Mouse (Mus musculus) kidney, adult 2 months (tissue): ENCODE measurements around the gene Dlec1. TPM values are rescaled to one million over a fixed set of nuclear protein-coding genes. Genes with fewer than 3 reads are reported as not detected.

ENCODE experiments used
- DNase-seq: peaks from one replicate; pipeline ENCODE4 v3.0.0; 2021
- H3K27ac ChIP-seq: fragments of 200-500 bp; 2 replicates; pipeline ENCODE4 v1.5.1; 2012; ENCODE audit warnings: low read depth, low read length, control low read depth, inconsistent platforms; ENCODE audit not compliant: insufficient read depth
- H3K27me3 ChIP-seq: fragments of 200-500 bp; replicated peaks from 2 replicates; pipeline ENCODE4 v1.6.1; 2012; ENCODE audit warnings: mild to moderate bottlenecking, moderate library complexity, low read length, inconsistent platforms; ENCODE audit not compliant: control insufficient read depth, insufficient read depth
- H3K36me3 ChIP-seq: fragments of 200-500 bp; 2 replicates; pipeline ENCODE4 v1.6.1; 2012; ENCODE audit warnings: mild to moderate bottlenecking, moderate library complexity, low read length, inconsistent platforms; ENCODE audit not compliant: control insufficient read depth, insufficient read depth
- H3K4me1 ChIP-seq: fragments of 200-500 bp; 2 replicates; pipeline ENCODE4 v1.6.1; 2011; ENCODE audit warnings: low read length; ENCODE audit not compliant: control insufficient read depth, insufficient read depth
- H3K4me3 ChIP-seq: fragments of 200-500 bp; 2 replicates; pipeline ENCODE4 v1.5.1; 2011; ENCODE audit warnings: mild to moderate bottlenecking, low read depth, low read length, control low read depth; ENCODE audit not compliant: insufficient read depth
- CTCF ChIP-seq: fragments of 200-500 bp; conservative IDR thresholded peaks from 2 replicates; pipeline ENCODE4 v1.5.1; 2011; ENCODE audit warnings: low read depth, mild to moderate bottlenecking, control low read depth, low read length, moderate library complexity, mixed read lengths; ENCODE audit not compliant: insufficient read depth, insufficient read length
- POLR2A ChIP-seq: fragments of 200-500 bp; IDR thresholded peaks from one replicate; pipeline ENCODE4 v1.6.1; 2011; ENCODE audit warnings: low read depth, low read length, control low read depth
- WGBS: fragments of 180-500 bp; shearing (Covaris S2); methylation state at CpG from one replicate; pipeline ENCODE4 v1.1.7; 2018; 5-methylcytosine and 5-hydroxymethylcytosine counted together
- polyA plus RNA-seq: library from polyadenylated mRNA; depleted of rRNA; stranded (reverse); fragments of >200 nt; gene quantifications from 2 replicates; pipeline ENCODE4 v1.2.3, GENCODE M21; 2012

The Dlec1 gene
- polyA plus RNA-seq, 1 experiment, result 30.3 TPM

DNA sequence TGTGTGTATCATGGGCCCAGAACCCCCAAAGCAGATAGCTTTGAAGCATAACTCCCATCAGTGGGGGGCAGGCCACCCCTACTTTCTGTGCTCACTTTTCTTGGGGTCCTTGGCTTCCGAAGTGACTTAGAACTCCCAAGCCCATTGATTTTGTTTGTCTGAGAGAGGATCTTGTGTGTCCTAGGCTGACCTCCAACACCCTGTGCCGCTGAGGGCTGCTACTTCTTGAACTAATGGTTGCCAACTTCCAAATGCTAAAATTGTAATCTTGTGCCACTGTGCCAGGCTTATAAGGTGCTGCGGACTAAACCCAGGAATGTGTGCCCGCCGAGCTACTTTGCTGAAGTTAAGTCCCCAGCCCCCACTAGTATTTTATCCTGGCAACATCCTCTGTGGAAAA is 11.8 kb upstream of the Dlec1 start:
- Histone ChIP-seq H3K27me3 (no peaks in the 10 kb centered on the region), H3K27ac (no peak overlapping the region), H3K4me3 (no peak overlapping the region), H3K4me1 (peaks cover 7% of the 10 kb centered on the region; the same call in 1 of the 2 replicates), H3K36me3 (no peaks in the 10 kb centered on the region)
- no peak for DNase-seq
- 92% methylated on average over 5 of the region's 5 CpGs for WGBS
- TF ChIP-seq POLR2A (no peak), CTCF (no peak)

DNA sequence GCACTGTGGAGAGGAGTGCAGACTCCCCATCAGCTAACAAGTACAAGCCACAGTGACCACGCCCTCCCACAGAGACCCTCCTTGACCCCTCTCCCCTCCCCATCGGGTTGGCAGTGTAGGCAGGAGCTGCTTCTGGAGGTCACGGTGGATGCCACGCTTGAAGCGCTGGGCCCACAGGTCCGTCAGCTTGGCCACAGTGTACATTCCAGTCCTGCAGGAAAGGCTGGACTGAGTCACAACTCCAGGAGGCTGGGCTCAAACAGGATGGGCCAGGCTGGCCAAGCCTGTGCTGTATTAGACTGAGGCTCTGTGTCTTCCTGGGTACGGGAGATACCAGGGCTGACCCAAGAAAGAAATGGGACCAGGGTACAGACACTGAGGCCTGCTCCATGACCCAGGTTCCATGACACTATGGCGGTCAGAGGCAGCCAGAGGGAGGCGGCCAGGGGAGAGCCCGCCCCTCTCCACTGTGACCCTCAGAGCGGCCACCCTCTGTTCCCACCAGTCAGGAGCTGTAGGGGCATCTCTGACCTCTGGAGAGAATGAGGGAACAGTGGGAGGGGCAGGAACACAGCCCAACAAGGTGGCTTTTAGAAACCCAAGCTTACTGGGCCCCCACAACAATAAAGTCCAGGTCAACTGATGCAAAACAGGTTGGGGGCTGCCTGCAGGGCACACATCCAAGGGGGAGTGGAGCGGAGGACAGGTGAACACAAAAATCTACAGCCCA is 10.5 kb upstream of the Dlec1 start:
- no peak for DNase-seq
- Histone ChIP-seq H3K27me3 (no peaks in the 10 kb centered on the region), H3K36me3 (no peaks in the 10 kb centered on the region), H3K27ac (no peak overlapping the region), H3K4me3 (no peak overlapping the region), H3K4me1 (peaks cover 7% of the 10 kb centered on the region; the same call in 1 of the 2 replicates)
- TF ChIP-seq CTCF (no peak), POLR2A (no peak)
- 65% methylated on average over 12 of the region's 12 CpGs for WGBS

DNA sequence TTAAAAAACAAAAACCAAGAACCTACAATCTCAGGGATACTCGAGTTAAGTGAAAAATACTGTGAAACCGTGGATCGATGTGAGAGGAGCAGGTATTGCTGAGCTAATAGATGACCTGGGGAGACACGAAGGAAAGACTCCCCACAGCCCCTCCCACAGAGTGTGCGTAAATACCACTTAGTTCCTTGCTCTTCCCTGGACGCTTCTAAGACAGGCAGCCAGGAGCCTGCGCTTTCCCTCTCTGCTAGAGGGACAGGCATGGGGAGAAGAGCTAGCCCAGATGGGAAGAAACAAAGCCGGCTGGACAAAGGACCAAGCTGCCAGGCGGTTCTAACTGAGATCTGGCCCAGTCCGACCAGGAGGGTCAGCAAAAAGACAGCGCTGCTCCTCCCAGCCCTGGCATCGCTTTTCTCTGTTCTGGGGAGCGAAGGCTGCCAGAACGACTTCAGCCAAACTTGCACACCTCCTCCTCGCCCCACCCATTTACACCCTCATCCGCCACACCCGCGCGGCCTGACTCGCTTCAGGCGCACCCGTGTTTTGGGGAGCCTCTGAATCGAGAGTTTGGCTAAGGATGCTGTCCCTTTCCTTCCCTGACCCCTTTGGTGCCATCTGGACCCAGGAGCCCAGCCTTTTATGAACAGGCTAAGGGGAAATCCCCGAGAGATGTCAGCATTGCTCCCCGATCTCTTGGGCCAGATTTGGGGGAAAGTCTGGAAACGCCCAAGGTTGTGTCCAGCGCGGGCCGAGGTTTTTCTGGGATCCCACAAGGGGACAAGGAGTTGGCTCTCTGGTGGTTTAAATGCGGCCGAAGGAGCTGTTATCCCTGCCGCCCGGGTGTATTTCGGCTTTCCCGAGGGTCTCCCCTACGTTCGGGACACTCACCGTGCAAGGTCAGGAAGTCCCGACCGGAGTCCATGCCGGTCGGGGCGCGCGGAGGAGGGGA is 9.5 kb upstream of the Dlec1 start:
- no peak for TF ChIP-seq CTCF
- WGBS, result 6% methylated on average over 45 of the region's 45 CpGs
- peak; percentile 59 for DNase-seq
- Histone ChIP-seq H3K4me1 (peaks cover 7% of the 10 kb centered on the region; the same call in 1 of the 2 replicates), H3K36me3 (no peaks in the 10 kb centered on the region), H3K27me3 (no peaks in the 10 kb centered on the region), H3K27ac (peak overlapping the region; percentile 19), H3K4me3 (peak overlapping the region; percentile 56)

DNA sequence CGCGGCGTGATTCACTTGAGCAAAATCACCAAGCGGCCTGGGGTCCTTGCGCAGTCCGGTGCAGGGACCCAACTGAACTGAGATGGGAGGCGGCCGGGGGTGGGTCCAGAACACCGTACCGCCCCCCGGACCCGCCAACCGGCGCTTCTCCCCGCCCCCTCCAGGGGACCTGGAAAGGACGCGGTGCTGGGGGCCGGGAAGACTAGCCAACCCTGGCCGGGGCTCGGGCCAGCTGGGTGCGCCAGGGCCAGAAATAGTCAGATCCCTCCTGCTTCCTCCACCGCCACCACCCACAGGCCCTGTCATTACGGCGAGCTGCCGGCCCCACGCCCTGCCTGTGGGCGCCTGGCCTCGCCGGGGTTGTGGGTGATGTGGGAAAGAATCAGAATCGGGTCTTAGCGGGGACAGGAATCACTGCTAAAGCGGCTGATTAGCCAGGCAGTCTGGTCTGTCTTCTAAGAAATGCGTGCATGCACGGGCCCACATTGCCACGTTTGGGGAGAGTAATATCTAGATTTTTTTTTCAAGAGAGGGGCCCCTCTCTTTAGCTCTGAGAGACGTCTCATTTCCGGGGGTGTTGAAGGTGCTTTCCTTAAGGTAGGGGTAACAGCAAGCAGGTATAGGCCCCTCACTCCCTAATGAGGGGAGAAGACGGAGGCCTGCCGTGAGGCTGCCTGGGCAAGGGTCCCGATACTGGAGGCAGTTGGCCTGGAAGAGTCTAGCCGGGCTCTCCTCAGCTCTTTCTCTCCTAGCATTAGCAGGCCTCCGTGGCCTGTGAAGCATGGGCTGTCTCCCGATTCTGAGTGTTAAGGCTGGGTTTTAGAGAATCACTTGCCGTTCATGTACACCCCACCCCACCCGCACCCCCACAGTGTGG is 8.6 kb upstream of the Dlec1 start, which contains the start of gene Plcd1:
Gene Plcd1, minus strand, starts transcription at position 84 of the 877 bp plus-strand sequence.
- no peak for TF ChIP-seq CTCF
- TF ChIP-seq POLR2A, result peak; percentile 33
- DNase-seq, result peak; percentile 95
- Histone ChIP-seq H3K4me1 (peaks cover 7% of the 10 kb centered on the region; the same call in 1 of the 2 replicates), H3K27ac (peak within 1 kb of the TSS; percentile 40), H3K4me3 (peak within 1 kb of the TSS; percentile 56), H3K27me3 (no peaks in the 10 kb centered on the region), H3K36me3 (no peaks in the 10 kb centered on the region)
- WGBS, result 20% methylated on average over 43 of the region's 45 CpGs

DNA sequence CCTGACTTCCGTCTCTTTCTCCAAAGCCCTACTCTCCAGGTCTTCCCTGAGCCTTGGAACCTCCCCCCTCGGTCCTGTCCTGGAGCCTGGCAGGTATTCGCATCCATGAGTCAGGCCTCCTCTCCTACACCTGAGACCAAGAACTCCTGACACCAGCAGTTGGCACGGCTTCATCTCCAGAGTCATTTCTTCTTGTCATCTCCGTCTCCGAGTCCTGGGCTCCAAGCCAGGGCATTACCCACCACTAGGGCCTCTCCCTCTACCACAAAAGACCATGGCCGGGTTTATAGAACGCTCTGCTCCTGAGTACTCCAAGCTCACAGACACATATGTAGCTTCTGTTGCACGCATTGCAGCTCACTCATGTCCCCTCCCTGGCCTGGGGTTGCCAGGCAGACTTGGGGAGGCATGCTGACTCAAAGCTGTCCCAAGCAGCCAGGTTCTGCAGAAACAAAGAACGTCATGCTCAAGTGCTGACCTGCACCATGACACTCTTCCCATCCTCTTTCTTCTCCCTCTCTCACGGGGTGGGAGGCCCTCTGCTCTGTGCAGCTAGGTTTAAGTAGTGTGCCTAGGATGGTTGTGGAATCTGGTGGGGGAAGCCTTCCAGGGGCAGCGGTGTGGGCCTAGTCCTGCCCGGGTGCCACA is 7.7 kb upstream of the Dlec1 start:
- Histone ChIP-seq H3K4me1 (peaks cover 7% of the 10 kb centered on the region; the same call in 1 of the 2 replicates), H3K4me3 (no peak overlapping the region), H3K27me3 (no peaks in the 10 kb centered on the region), H3K27ac (no peak overlapping the region), H3K36me3 (no peaks in the 10 kb centered on the region)
- 91% methylated on average over 13 of the region's 13 CpGs for WGBS
- no peak for TF ChIP-seq POLR2A
- TF ChIP-seq CTCF, result no peak
- no peak for DNase-seq
